Mouse (Mus musculus): ENCODE measurements around the gene Gba.

DNA sequence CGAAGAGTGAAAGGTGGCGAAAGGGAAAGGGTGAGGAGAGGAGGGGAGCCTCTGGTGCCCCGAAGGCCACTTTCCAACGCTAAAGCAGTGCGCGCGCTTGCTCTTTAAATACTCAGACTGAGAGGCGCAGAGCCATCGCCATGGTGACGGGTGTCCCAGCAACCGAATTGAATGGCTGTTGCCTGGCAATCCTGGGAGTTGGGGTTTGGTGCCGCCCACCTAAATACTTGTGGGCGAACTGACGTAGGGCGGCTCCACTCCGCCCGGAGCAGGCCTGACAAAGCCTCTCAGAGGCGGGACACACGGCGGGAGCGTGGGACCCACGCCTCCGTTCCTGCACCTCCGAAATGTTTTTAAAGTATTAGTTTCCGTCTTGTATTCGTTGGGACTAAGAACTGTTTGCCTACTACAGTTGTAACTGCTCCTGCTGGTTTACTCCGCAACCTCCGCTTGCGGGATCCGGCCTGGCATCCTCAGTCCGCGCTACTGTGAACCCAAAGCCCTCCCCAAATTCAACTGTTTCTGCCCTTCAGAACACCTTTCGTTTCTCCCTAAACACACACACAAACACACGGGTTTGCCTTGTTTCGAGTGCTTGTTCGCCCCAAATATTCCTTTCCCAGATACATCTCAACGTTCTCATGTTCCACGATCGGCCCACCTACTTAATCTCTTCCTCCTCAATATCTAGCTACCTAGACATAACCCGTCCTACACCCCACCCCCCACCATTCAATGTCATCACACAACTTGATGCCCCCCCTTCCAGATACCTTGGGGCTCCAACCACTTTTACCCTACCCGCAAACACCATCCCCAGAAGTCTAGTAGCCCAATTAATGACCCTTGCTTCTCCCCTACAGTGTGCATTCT lies 24.8 kb downstream of the Gba start:
- TF ChIP-seq MYB (IDR thresholded peaks at IDR 0.05; ENCODE audit: low read depth, low read length) (0 out of 2 replicates have a peak, but pooled peaks have one; percentile 5), CTCF (IDR thresholded peaks at IDR 0.05 in 2 of 3, conservative IDR thresholded peaks at IDR 0.05 in 1 of 3; ENCODE audit: control insufficient read depth in 1 of 3, insufficient read depth in 1 of 3, low read depth in 2 of 3, low read length in 3 of 3, poor library complexity in 1 of 3, severe bottlenecking in 1 of 3) (no peak), SMC3 (IDR thresholded peaks at IDR 0.05; ENCODE audit: low read depth, low read length) (no peak), MAZ (IDR thresholded peaks at IDR 0.05; ENCODE audit: low read depth, low read length) (no peak)
